Mouse (Mus musculus) MEL (cell line): Measurements from ENCODE around the gene Emg1.

Experiments
- CHD2 ChIP-seq: IDR thresholded peaks from 2 replicates; pipeline ENCODE4 v1.6.1; 2011; ENCODE audit warnings: low read length, improper control_type of control experiment
- CTCF ChIP-seq, 3 experiments: IDR thresholded peaks in 2 of 3; conservative IDR thresholded peaks in 1 of 3; 2 replicates each; pipeline ENCODE4 v1.5.1; 2011 to 2012; ENCODE audit warnings: low read length in 3 of 3, low read depth in 2 of 3, mild to moderate bottlenecking in 2 of 3, improper control_type of control experiment in 1 of 3, inconsistent platforms in 1 of 3, mixed read lengths in 1 of 3, moderate library complexity in 1 of 3; ENCODE audit not compliant: control insufficient read depth in 1 of 3, insufficient read depth in 1 of 3, poor library complexity in 1 of 3, severe bottlenecking in 1 of 3
- ELF1 ChIP-seq: IDR thresholded peaks from 2 replicates; pipeline ENCODE4 v1.6.1; 2014; ENCODE audit warnings: low read depth, mild to moderate bottlenecking, inconsistent platforms, low read length, improper control_type of control experiment, moderate library complexity
- EP300 ChIP-seq, 2 experiments: IDR thresholded peaks; 2 replicates each; pipeline ENCODE4 v1.6.1; 2011; ENCODE audit warnings: improper control_type of control experiment in 2 of 2, low read length in 2 of 2, low read depth in 1 of 2, mild to moderate bottlenecking in 1 of 2
- HCFC1 ChIP-seq: IDR thresholded peaks from 2 replicates; pipeline ENCODE4 v1.6.1; 2012; ENCODE audit warnings: low read depth, mild to moderate bottlenecking, inconsistent platforms, low read length, improper control_type of control experiment, moderate library complexity
- NRF1 ChIP-seq: IDR thresholded peaks from 2 replicates; pipeline ENCODE4 v1.6.1; 2014; ENCODE audit warnings: low read depth, mild to moderate bottlenecking, inconsistent platforms, low read length, improper control_type of control experiment, moderate library complexity; ENCODE audit not compliant: poor library complexity, insufficient read depth, severe bottlenecking
- POLR2A ChIP-seq, 2 experiments: IDR thresholded peaks; 2 replicates each; pipeline ENCODE4 v1.6.1; 2011 to 2012; ENCODE audit warnings: low read length in 2 of 2, mild to moderate bottlenecking in 2 of 2, control low read depth in 1 of 2, improper control_type of control experiment in 1 of 2, low read depth in 1 of 2, moderate library complexity in 1 of 2; ENCODE audit not compliant: control insufficient read depth in 1 of 2, insufficient read depth in 1 of 2, poor library complexity in 1 of 2
- POLR2AphosphoS2 ChIP-seq: IDR thresholded peaks from 2 replicates; pipeline ENCODE4 v1.6.1; 2011; ENCODE audit warnings: low read length, improper control_type of control experiment
- SIN3A ChIP-seq: IDR thresholded peaks from 2 replicates; pipeline ENCODE4 v1.6.1; 2012; ENCODE audit warnings: low read length, improper control_type of control experiment, inconsistent platforms
- USF1 ChIP-seq: IDR thresholded peaks from 2 replicates; pipeline ENCODE4 v1.6.1; 2014; ENCODE audit warnings: low read depth, mild to moderate bottlenecking, inconsistent platforms, low read length, improper control_type of control experiment, moderate library complexity
- USF2 ChIP-seq, 2 experiments: IDR thresholded peaks; 2 replicates each; pipeline ENCODE4 v1.6.1; 2011 to 2012; ENCODE audit warnings: improper control_type of control experiment in 2 of 2, low read length in 2 of 2, borderline replicate concordance in 1 of 2, inconsistent platforms in 1 of 2, low read depth in 1 of 2, mild to moderate bottlenecking in 1 of 2; ENCODE audit not compliant: insufficient read depth in 1 of 2
- ZMIZ1 ChIP-seq: IDR thresholded peaks from 2 replicates; pipeline ENCODE4 v1.6.1; 2012; ENCODE audit warnings: low read depth, mild to moderate bottlenecking, inconsistent platforms, low read length, improper control_type of control experiment, moderate library complexity
- ZNF384 ChIP-seq: IDR thresholded peaks from 2 replicates; pipeline ENCODE4 v1.6.1; 2012; ENCODE audit warnings: low read depth, mild to moderate bottlenecking, inconsistent platforms, low read length, improper control_type of control experiment

- TF ChIP-seq EP300 (IDR thresholded peaks at IDR 0.05; ENCODE audit: low read depth in 1 of 2, low read length in 2 of 2) (peak; percentile 21 to 77; a peak in 3 of 4 replicates), CTCF (IDR thresholded peaks at IDR 0.05 in 2 of 3, conservative IDR thresholded peaks at IDR 0.05 in 1 of 3; ENCODE audit: control insufficient read depth in 1 of 3, insufficient read depth in 1 of 3, low read depth in 2 of 3, low read length in 3 of 3, poor library complexity in 1 of 3, severe bottlenecking in 1 of 3) (peak in 1 of 3 experiments; percentile 18; a peak in 1 of 6 replicates), ZMIZ1 (no peak), POLR2AphosphoS2 (no peak), POLR2A (IDR thresholded peaks at IDR 0.05; ENCODE audit: control insufficient read depth in 1 of 2, insufficient read depth in 1 of 2, low read depth in 1 of 2, low read length in 2 of 2, poor library complexity in 1 of 2) (no peak), ELF1 (no peak), CHD2 (no peak), SIN3A (no peak), NRF1 (no peak), USF1 (no peak), HCFC1 (no peak), ZNF384 (no peak), USF2 (IDR thresholded peaks at IDR 0.05; ENCODE audit: borderline replicate concordance in 1 of 2, insufficient read depth in 1 of 2, low read depth in 1 of 2, low read length in 2 of 2) (no peak)
Measured at GRCm38 (mm10) chr6:124719354-124719978, 7.5 kb upstream of the Emg1 start.
